Mouse (Mus musculus) small intestine, adult 2 months (tissue): ENCODE data around the gene Cep41.

Source experiments
- CTCF ChIP-seq: fragments of 200-500 bp; IDR thresholded peaks from 2 replicates; pipeline ENCODE4 v1.5.1; 2012; ENCODE audit warnings: low read depth, mild to moderate bottlenecking, control low read depth, inconsistent platforms, low read length, moderate library complexity, mixed read lengths; ENCODE audit not compliant: insufficient replicate concordance, insufficient read length; ENCODE audit errors: extremely low read depth
- POLR2A ChIP-seq: fragments of 200-500 bp; IDR thresholded peaks from 2 replicates; pipeline ENCODE4 v1.6.1; 2012; ENCODE audit warnings: low read depth, mild to moderate bottlenecking, control low read depth, inconsistent platforms, low read length, moderate library complexity

- TF ChIP-seq POLR2A = no peak
- TF ChIP-seq CTCF = no peak
Measured at GRCm38 (mm10) chr6:30679567-30679966, 14.0 kb downstream of the Cep41 start.
